Mouse (Mus musculus): Measurements from ENCODE around the gene Zfp553. TPM values are rescaled to one million over a fixed set of nuclear protein-coding genes. Genes with fewer than 3 reads are reported as not detected.

Gene Zfp553
- polyA plus RNA-seq, 1 experiment from 2014 or later: 20.9 TPM

- no peak overlapping the region for H3K9ac ChIP-seq (replicated peaks; ENCODE audit: low read length)
- H3K4me2 ChIP-seq (ENCODE audit: low read depth, low read length): no peak overlapping the region
- peaks cover 2% of the 10 kb centered on the region; the same call in 1 of the 2 replicates for H3K27me3 ChIP-seq (ENCODE audit: control insufficient read depth, insufficient read depth, low read length)
- H3K4me3 ChIP-seq (ENCODE audit: low read depth, low read length): no peak overlapping the region
- no peaks in the 10 kb centered on the region; the same call in 1 of the 2 replicates for H3K4me1 ChIP-seq (ENCODE audit: control insufficient read depth, insufficient read depth, low read length)
- no peak overlapping the region for H3K27ac ChIP-seq (replicated peaks; ENCODE audit: low read depth, low read length)
- no peaks in the 10 kb centered on the region for H3K9me3 ChIP-seq (replicated peaks; ENCODE audit: control insufficient read depth, low read length)
- no peak for ATAC-seq (replicated peaks; ENCODE audit: insufficient number of reproducible peaks, low FRiP score, low TSS enrichment, low read depth)
- DNase-seq (ENCODE audit: low spot score): no peak
- 71% methylated on average over 10 of the region's 10 CpGs for WGBS
- no peaks in the 10 kb centered on the region for H3K36me3 ChIP-seq (replicated peaks; ENCODE audit: control insufficient read depth, insufficient read depth, low read depth, low read length)
These were observed 14.8 kb upstream of the Zfp553 start for GRCm38 (mm10) chr7:127217901-127218642.

DNA sequence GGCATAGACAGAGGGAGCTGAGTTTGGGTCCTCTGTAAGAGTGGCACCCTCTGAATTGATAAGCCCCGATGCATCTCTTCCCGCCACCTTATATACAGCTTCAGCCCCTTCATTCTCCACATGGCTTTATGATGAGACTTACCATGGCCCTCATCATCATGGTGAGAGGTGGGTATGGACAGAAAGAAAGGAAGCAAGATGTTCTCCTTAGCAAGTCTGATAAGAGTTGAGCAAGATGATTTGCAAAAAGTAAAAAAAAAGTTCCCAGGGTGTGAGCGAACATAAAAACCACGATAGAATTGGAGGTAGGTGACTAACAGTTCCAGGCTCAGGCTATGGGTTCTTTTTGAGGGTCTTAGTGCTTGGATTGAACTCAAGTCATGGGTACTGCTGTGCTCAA lies 14.2 kb upstream of the Zfp553 start:
- Histone ChIP-seq H3K9ac (replicated peaks; ENCODE audit: low read length) (no peak overlapping the region), H3K36me3 (replicated peaks; ENCODE audit: control insufficient read depth, insufficient read depth, low read depth, low read length) (no peaks in the 10 kb centered on the region), H3K27ac (replicated peaks; ENCODE audit: low read depth, low read length) (no peak overlapping the region), H3K4me1 (ENCODE audit: control insufficient read depth, insufficient read depth, low read length) (no peaks in the 10 kb centered on the region; the same call in 1 of the 2 replicates), H3K4me2 (ENCODE audit: low read depth, low read length) (no peak overlapping the region), H3K27me3 (ENCODE audit: control insufficient read depth, insufficient read depth, low read length) (peaks cover 2% of the 10 kb centered on the region; the same call in 1 of the 2 replicates), H3K4me3 (ENCODE audit: low read depth, low read length) (no peak overlapping the region), H3K9me3 (replicated peaks; ENCODE audit: control insufficient read depth, low read length) (no peaks in the 10 kb centered on the region)
- ATAC-seq (replicated peaks; ENCODE audit: insufficient number of reproducible peaks, low FRiP score, low TSS enrichment, low read depth): no peak
- DNase-seq (ENCODE audit: low spot score): no peak
- 93% methylated on average over 4 of the region's 4 CpGs for WGBS

- 85% methylated on average over 6 of the region's 6 CpGs for WGBS
- Histone ChIP-seq H3K27me3 (ENCODE audit: control insufficient read depth, insufficient read depth, low read length) (no peaks in the 10 kb centered on the region), H3K9ac (replicated peaks; ENCODE audit: low read length) (no peak overlapping the region), H3K36me3 (replicated peaks; ENCODE audit: control insufficient read depth, insufficient read depth, low read depth, low read length) (no peaks in the 10 kb centered on the region), H3K9me3 (replicated peaks; ENCODE audit: control insufficient read depth, low read length) (no peaks in the 10 kb centered on the region), H3K4me2 (ENCODE audit: low read depth, low read length) (no peak overlapping the region), H3K4me1 (ENCODE audit: control insufficient read depth, insufficient read depth, low read length) (no peaks in the 10 kb centered on the region; the same call in 1 of the 2 replicates), H3K27ac (replicated peaks; ENCODE audit: low read depth, low read length) (no peak overlapping the region), H3K4me3 (ENCODE audit: low read depth, low read length) (no peak overlapping the region)
- DNase-seq (ENCODE audit: low spot score) (no peak), ATAC-seq (replicated peaks; ENCODE audit: insufficient number of reproducible peaks, low FRiP score, low TSS enrichment, low read depth) (no peak)
These were observed 12.4 kb upstream of the Zfp553 start for GRCm38 (mm10) chr7:127220440-127220839.

GRCm38 (mm10) chr7:127223106-127223505 lies 9.8 kb upstream of the Zfp553 start:
- DNase-seq (ENCODE audit: low spot score): no peak
- Histone ChIP-seq H3K4me1 (ENCODE audit: control insufficient read depth, insufficient read depth, low read length) (no peaks in the 10 kb centered on the region), H3K9ac (replicated peaks; ENCODE audit: low read length) (no peak overlapping the region), H3K9me3 (replicated peaks; ENCODE audit: control insufficient read depth, low read length) (no peaks in the 10 kb centered on the region), H3K4me3 (ENCODE audit: low read depth, low read length) (no peak overlapping the region), H3K4me2 (ENCODE audit: low read depth, low read length) (no peak overlapping the region), H3K27ac (replicated peaks; ENCODE audit: low read depth, low read length) (no peak overlapping the region), H3K27me3 (ENCODE audit: control insufficient read depth, insufficient read depth, low read length) (no peaks in the 10 kb centered on the region), H3K36me3 (replicated peaks; ENCODE audit: control insufficient read depth, insufficient read depth, low read depth, low read length) (no peaks in the 10 kb centered on the region)
- 97% methylated on average over 3 of the region's 3 CpGs for WGBS
- no peak for ATAC-seq (replicated peaks; ENCODE audit: insufficient number of reproducible peaks, low FRiP score, low TSS enrichment, low read depth)

DNA sequence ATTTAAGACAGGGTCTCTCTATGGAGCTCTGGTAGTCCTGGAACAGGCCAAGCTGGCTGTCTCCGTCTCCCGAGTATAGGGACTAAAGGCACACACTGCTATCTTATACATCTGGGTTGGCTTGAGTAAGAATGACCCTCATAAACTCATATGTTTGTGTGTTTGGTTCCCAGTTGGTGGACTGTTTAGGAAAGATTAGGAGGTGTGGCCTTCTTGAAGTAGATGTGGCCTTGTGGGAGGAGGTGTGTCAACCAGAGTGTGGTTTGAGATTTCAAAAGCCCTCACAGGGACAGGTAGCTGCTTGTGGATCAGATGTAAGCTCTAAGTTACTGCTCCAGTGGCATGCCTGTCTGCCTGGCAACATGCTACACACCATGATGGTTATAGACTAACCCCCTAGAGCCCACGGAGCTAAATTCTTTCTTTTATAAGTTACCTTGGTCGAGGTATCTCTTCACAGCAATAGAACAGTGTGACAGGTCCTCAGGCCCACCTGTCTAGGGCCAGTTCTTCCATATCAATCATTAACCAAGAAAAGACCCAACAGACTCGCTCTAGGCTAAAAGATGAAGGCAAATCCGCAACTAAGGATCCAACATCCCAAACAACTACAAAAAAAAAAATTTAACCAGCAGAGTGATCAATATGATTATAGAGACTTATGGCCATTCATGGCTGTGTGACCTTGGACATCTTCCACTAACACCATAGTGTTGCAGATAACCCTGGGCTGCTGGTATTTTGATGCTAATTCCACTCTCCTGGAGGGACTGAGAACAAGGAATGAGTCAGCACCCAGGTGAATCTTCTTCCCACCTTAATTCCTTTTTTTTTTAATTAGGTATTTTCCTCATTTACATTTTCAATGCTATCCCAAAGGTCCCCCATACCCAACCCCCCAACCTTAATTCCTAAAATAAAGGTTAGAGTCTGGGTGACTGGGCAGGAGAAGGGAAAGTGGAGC lies 9.1 kb upstream of the Zfp553 start:
- Histone ChIP-seq H3K27me3 (ENCODE audit: control insufficient read depth, insufficient read depth, low read length) (no peaks in the 10 kb centered on the region), H3K4me2 (ENCODE audit: low read depth, low read length) (no peak overlapping the region), H3K27ac (replicated peaks; ENCODE audit: low read depth, low read length) (no peak overlapping the region), H3K36me3 (replicated peaks; ENCODE audit: control insufficient read depth, insufficient read depth, low read depth, low read length) (no peaks in the 10 kb centered on the region), H3K9me3 (replicated peaks; ENCODE audit: control insufficient read depth, low read length) (no peaks in the 10 kb centered on the region), H3K9ac (replicated peaks; ENCODE audit: low read length) (no peak overlapping the region), H3K4me3 (ENCODE audit: low read depth, low read length) (no peak overlapping the region), H3K4me1 (ENCODE audit: control insufficient read depth, insufficient read depth, low read length) (no peaks in the 10 kb centered on the region)
- ATAC-seq (replicated peaks; ENCODE audit: insufficient number of reproducible peaks, low FRiP score, low TSS enrichment, low read depth) (no peak), DNase-seq (ENCODE audit: low spot score) (no peak)
- WGBS: 80% methylated on average over 6 of the region's 6 CpGs

GRCm38 (mm10) chr7:127224616-127225015 lies 8.2 kb upstream of the Zfp553 start:
- no peak overlapping the region for H3K4me3 ChIP-seq (ENCODE audit: low read depth, low read length)
- DNase-seq (ENCODE audit: low spot score) (no peak), ATAC-seq (replicated peaks; ENCODE audit: insufficient number of reproducible peaks, low FRiP score, low TSS enrichment, low read depth) (no peak)
- H3K4me2 ChIP-seq (ENCODE audit: low read depth, low read length): no peak overlapping the region
- 95% methylated on average over 6 of the region's 6 CpGs for WGBS
- H3K4me1 ChIP-seq (ENCODE audit: control insufficient read depth, insufficient read depth, low read length): no peaks in the 10 kb centered on the region
- H3K9me3 ChIP-seq (replicated peaks; ENCODE audit: control insufficient read depth, low read length): no peaks in the 10 kb centered on the region
- H3K36me3 ChIP-seq (replicated peaks; ENCODE audit: control insufficient read depth, insufficient read depth, low read depth, low read length): no peaks in the 10 kb centered on the region; the same call in 1 of the 2 replicates
- H3K27ac ChIP-seq (replicated peaks; ENCODE audit: low read depth, low read length): no peak overlapping the region
- no peaks in the 10 kb centered on the region for H3K27me3 ChIP-seq (ENCODE audit: control insufficient read depth, insufficient read depth, low read length)
- no peak overlapping the region for H3K9ac ChIP-seq (replicated peaks; ENCODE audit: low read length)

GRCm38 (mm10) chr7:127225147-127225995 lies 7.5 kb upstream of the Zfp553 start:
- Histone ChIP-seq H3K4me3 (ENCODE audit: low read depth, low read length) (no peak overlapping the region), H3K9me3 (replicated peaks; ENCODE audit: control insufficient read depth, low read length) (no peaks in the 10 kb centered on the region), H3K36me3 (replicated peaks; ENCODE audit: control insufficient read depth, insufficient read depth, low read depth, low read length) (no peaks in the 10 kb centered on the region; the same call in 1 of the 2 replicates), H3K27me3 (ENCODE audit: control insufficient read depth, insufficient read depth, low read length) (no peaks in the 10 kb centered on the region), H3K27ac (replicated peaks; ENCODE audit: low read depth, low read length) (no peak overlapping the region), H3K9ac (replicated peaks; ENCODE audit: low read length) (no peak overlapping the region), H3K4me1 (ENCODE audit: control insufficient read depth, insufficient read depth, low read length) (no peaks in the 10 kb centered on the region), H3K4me2 (ENCODE audit: low read depth, low read length) (no peak overlapping the region)
- no peak for DNase-seq (ENCODE audit: low spot score)
- WGBS: 85% methylated on average over 11 of the region's 11 CpGs
- no peak for ATAC-seq (replicated peaks; ENCODE audit: insufficient number of reproducible peaks, low FRiP score, low TSS enrichment, low read depth)

All from embryonic facial prominence, embryonic 11.5 days (tissue).